Mouse (Mus musculus) small intestine, adult 2 months (tissue): ENCODE measurements at regions not wholly inside any gene's neighbourhood (a gene's known extent, or its start where the extent isn't known, plus 50 kb on each side); places are given as distances from the start of the nearest gene placed in this dataset.

Experiments
- H3K27ac ChIP-seq: fragments of 200-500 bp; 2 replicates; pipeline ENCODE4 v1.5.1; 2012; ENCODE audit warnings: low read depth, low read length, control low read depth, inconsistent platforms; ENCODE audit not compliant: insufficient read depth
- H3K27me3 ChIP-seq: fragments of 200-500 bp; 2 replicates; pipeline ENCODE4 v1.6.1; 2012; ENCODE audit warnings: mild to moderate bottlenecking, moderate library complexity, low read length, inconsistent platforms; ENCODE audit not compliant: control insufficient read depth, insufficient read depth
- H3K36me3 ChIP-seq: fragments of 200-500 bp; 2 replicates; pipeline ENCODE4 v1.6.1; 2012; ENCODE audit warnings: mild to moderate bottlenecking, low read length, control low read depth, inconsistent platforms; ENCODE audit not compliant: control insufficient read depth, insufficient read depth
- H3K4me1 ChIP-seq: fragments of 200-500 bp; 2 replicates; pipeline ENCODE4 v1.6.1; 2012; ENCODE audit warnings: low read length, inconsistent platforms, mixed read lengths; ENCODE audit not compliant: control insufficient read depth, insufficient read depth, insufficient read length
- H3K4me3 ChIP-seq: fragments of 200-500 bp; 2 replicates; pipeline ENCODE4 v1.5.1; 2012; ENCODE audit warnings: low read depth, mild to moderate bottlenecking, control low read depth, inconsistent platforms, low read length, moderate library complexity
- CTCF ChIP-seq: fragments of 200-500 bp; IDR thresholded peaks from 2 replicates; pipeline ENCODE4 v1.5.1; 2012; ENCODE audit warnings: low read depth, mild to moderate bottlenecking, control low read depth, inconsistent platforms, low read length, moderate library complexity, mixed read lengths; ENCODE audit not compliant: insufficient replicate concordance, insufficient read length; ENCODE audit errors: extremely low read depth
- POLR2A ChIP-seq: fragments of 200-500 bp; IDR thresholded peaks from 2 replicates; pipeline ENCODE4 v1.6.1; 2012; ENCODE audit warnings: low read depth, mild to moderate bottlenecking, control low read depth, inconsistent platforms, low read length, moderate library complexity
- WGBS: fragments of 180-500 bp; shearing (Covaris S2); methylation state at CpG from one replicate; pipeline ENCODE4 v1.1.7; 2018; 5-methylcytosine and 5-hydroxymethylcytosine counted together

DNA sequence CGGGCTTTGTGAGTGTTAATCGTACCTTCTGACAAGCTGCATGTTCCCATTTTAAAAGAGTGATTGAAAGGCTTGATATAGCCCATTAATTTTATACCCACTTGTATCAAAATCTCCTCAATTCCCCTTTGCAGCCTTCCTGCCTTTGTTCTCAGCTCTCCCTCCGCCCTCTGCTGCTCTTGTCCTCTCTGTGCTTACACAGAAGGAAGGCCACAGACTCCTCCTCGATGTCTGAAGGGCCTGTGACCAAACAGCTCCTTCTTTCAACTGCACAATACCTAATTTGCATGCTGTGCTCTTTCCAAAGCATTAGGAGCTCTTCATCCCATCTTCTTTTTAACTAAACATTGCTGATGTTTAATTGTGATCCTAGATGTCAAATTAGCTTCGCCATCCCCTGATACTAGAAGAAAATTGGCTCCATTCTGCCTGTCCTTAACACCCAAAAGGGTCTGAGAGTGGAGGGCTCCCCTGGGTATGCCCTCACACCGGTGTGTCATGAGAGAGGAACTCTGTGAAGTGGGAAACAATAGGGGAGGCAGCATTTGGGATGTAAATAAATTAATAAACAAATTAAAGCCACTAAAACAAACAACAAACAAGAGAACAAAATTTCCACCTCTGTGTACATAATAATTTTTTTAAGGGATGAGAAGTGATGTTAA, 90.8 kb upstream of the Ppargc1a start:
- TF ChIP-seq POLR2A, result no peak
- 68% methylated on average over 6 of the region's 6 CpGs for WGBS
- no peaks in the 10 kb centered on the region for H3K27me3 ChIP-seq
- H3K27ac ChIP-seq, result no peak overlapping the region
- no peak overlapping the region for H3K4me3 ChIP-seq
- H3K36me3 ChIP-seq, result no peaks in the 10 kb centered on the region
- no peaks in the 10 kb centered on the region for H3K4me1 ChIP-seq

DNA sequence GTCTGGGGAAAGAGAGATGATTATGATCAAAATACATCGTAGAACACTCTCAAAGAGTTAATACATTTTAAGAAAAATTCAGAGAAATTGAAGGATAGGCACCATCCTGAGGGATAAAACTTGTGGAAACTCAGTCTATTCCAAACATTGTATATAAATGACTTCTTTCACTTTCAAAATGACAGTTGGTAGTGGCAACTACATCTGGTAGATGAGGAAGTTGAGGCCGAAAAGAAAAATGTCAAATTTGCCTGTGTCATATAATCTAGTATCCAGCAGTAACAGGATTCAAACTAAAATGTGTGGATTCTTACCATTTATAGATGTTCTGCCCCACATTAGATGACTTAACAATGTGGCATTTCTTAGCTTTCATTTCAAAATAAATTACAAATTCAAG, 86.0 kb upstream of the Ppargc1a start:
- Histone ChIP-seq H3K4me1 (no peaks in the 10 kb centered on the region), H3K27ac (no peak overlapping the region), H3K4me3 (no peak overlapping the region), H3K27me3 (no peaks in the 10 kb centered on the region), H3K36me3 (no peaks in the 10 kb centered on the region)
- 79% methylated on average over 2 of the region's 2 CpGs for WGBS
- TF ChIP-seq POLR2A (no peak), CTCF (no peak)

DNA sequence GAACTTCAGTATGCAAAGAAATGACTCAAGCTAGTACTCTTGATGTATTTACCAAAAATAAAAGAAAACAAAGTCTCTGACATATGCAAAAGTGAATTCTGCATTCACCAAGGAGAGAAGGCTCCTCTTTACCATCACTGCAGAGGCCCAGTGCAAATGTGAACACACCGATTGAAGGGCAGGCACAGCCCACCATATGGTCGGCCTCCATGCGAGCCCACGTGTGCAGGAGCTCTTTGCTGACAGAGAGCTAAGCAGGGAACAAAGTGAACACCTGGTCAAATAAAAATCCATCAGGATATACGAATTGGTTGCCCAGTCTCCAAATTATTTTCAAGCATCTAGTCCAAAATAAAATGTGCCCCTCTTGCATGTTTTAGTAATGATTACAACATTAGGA, 56.9 kb upstream of the Ppargc1a start:
- Histone ChIP-seq H3K27ac (no peak overlapping the region), H3K27me3 (no peaks in the 10 kb centered on the region), H3K36me3 (no peaks in the 10 kb centered on the region), H3K4me3 (no peak overlapping the region), H3K4me1 (no peaks in the 10 kb centered on the region)
- 79% methylated on average over 5 of the region's 5 CpGs for WGBS
- TF ChIP-seq POLR2A, result no peak
- no peak for TF ChIP-seq CTCF
